Mouse (Mus musculus) lung, embryonic 16.5 days (tissue): ENCODE measurements around the gene Krt39. TPM values are rescaled to one million over a fixed set of nuclear protein-coding genes. Genes with fewer than 3 reads are reported as not detected.
A peak's percentile ranks its signal among the peaks of the same experiment; 100 is the strongest.

Experiments used
- ATAC-seq: fragments of 200-750 bp; cut with Nextera tagmentation; 2 replicates; pipeline ENCODE4 v1.8.0; 2017; ENCODE audit warnings: low read depth, mild to moderate bottlenecking, moderate library complexity
- H3K27ac ChIP-seq: fragments of 300-500 bp; sonication (generic); 2 replicates; pipeline ENCODE4 v1.5.1; 2014; ENCODE audit warnings: mild to moderate bottlenecking, control low read depth, low read length
- H3K27me3 ChIP-seq: fragments of 300-500 bp; sonication (generic); 2 replicates; pipeline ENCODE4 v1.6.1; 2014; ENCODE audit warnings: low read depth, low read length, mixed read lengths; ENCODE audit not compliant: control insufficient read depth, insufficient read depth
- H3K36me3 ChIP-seq: fragments of 300-500 bp; sonication (generic); 2 replicates; pipeline ENCODE4 v1.6.1; 2014; ENCODE audit warnings: low read length; ENCODE audit not compliant: control insufficient read depth, insufficient read depth
- H3K4me1 ChIP-seq: fragments of 300-500 bp; sonication (generic); replicated peaks from 2 replicates; pipeline ENCODE4 v1.6.1; 2014; ENCODE audit warnings: low read length, mixed read lengths; ENCODE audit not compliant: control insufficient read depth, insufficient read depth
- H3K4me2 ChIP-seq: fragments of 300-500 bp; sonication (generic); 2 replicates; pipeline ENCODE4 v1.6.1; 2014; ENCODE audit warnings: low read depth, low read length, control low read depth
- H3K4me3 ChIP-seq: fragments of 300-500 bp; sonication (generic); 2 replicates; pipeline ENCODE4 v1.5.1; 2014; ENCODE audit warnings: mild to moderate bottlenecking, low read length, control low read depth
- H3K9ac ChIP-seq: fragments of 300-500 bp; sonication (generic); 2 replicates; pipeline ENCODE4 v1.6.1; 2014; ENCODE audit warnings: low read length, control low read depth
- H3K9me3 ChIP-seq: fragments of 300-500 bp; sonication (generic); 2 replicates; pipeline ENCODE4 v1.6.1; 2016; ENCODE audit warnings: low read length; ENCODE audit not compliant: control insufficient read depth
- WGBS: fragments of 180-500 bp; shearing (Covaris S2); extraction: QIAGEN DNeasy Blood & Tissue Kit; methylation state at CpG from one replicate; pipeline ENCODE4 v1.1.7; 2014; 5-methylcytosine and 5-hydroxymethylcytosine counted together
- polyA plus RNA-seq: library from polyadenylated mRNA; unstranded; fragments of >200 nt; fragmentation: Nextera tagmentation; extraction: Ambion mirVana; gene quantifications from 2 replicates; pipeline ENCODE4 v1.2.1, GENCODE M21; 2015

Krt39 gene
- polyA plus RNA-seq, 1 experiment from 2014 or later: not detected

DNA sequence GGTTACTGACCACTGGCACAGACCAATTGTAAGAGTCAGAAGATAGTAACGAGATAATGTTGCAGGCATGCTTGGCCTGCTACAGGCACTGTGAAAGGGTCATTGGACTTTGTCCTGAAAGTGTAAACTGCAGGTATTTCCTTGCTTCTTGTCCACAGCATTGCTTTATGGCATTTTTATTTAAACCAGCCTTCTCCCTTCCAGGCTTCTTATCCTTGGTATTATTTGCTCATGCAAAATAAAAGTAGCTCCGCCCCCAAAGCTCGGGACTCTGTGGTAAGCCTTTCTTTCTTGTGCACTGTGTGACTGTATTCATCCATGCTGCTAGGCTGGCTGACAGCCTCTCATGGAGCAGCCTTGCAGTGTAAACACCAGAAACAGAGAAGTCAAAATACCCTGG, 31.9 kb downstream of the Krt39 start:
- ATAC-seq: peak; percentile 77; the same call in 1 of the 2 replicates
- Histone ChIP-seq H3K4me2 (no peak overlapping the region), H3K4me3 (no peak overlapping the region), H3K36me3 (no peaks in the 10 kb centered on the region), H3K9ac (no peak overlapping the region), H3K27ac (peak overlapping the region; percentile 90), H3K27me3 (no peaks in the 10 kb centered on the region), H3K9me3 (no peaks in the 10 kb centered on the region), H3K4me1 (peaks cover 24% of the 10 kb centered on the region)
- 46% methylated on average over 3 of the region's 3 CpGs for WGBS

DNA sequence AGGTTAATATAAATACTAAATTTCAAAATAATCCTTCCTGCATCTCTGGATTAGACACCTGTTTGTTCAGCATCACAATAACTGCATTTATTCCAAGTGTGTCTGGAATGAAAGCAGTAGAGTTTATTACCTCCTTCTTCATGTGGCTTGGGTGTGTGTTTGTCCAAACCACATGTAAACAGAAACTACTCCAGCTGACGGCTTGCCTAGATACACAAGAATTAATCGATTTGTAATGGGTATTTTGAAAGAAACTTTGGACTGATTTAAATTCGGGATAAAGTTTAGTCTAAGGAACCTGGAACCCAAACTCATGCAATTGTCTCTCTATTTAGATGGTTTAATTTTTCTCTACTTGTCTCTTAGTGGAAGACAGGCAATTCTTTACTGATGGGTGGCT, 46.2 kb downstream of the Krt39 start:
- ATAC-seq: no peak
- no peaks in the 10 kb centered on the region for H3K27me3 ChIP-seq
- WGBS: 65% methylated on average over 3 of the region's 3 CpGs
- H3K36me3 ChIP-seq: no peaks in the 10 kb centered on the region
- H3K4me2 ChIP-seq: no peak overlapping the region
- no peaks in the 10 kb centered on the region for H3K4me1 ChIP-seq
- H3K9me3 ChIP-seq: no peaks in the 10 kb centered on the region
- H3K4me3 ChIP-seq: no peak overlapping the region
- H3K27ac ChIP-seq: no peak overlapping the region
- no peak overlapping the region for H3K9ac ChIP-seq

DNA sequence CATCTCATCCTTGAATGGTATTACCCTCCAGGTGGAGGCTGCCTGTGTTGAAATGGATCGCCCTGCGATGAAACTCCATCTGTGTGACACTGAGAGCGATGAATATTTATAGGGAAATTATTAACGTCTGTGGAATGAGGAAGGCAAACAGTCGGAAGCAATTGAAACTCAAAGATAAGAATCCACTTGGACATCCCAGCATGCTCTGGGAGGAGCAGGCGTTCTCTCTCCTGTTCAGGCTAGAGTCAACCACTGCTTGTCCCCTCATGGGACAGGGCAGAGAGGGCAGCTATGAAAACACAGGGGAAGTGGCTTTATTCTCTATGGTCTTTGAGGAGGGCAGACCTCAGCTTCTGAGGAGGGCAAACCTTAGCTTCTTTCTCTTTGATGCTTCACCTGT, 47.7 kb downstream of the Krt39 start:
- Histone ChIP-seq H3K9me3 (no peaks in the 10 kb centered on the region), H3K27me3 (no peaks in the 10 kb centered on the region), H3K4me2 (no peak overlapping the region), H3K4me1 (no peaks in the 10 kb centered on the region), H3K4me3 (no peak overlapping the region), H3K9ac (no peak overlapping the region), H3K27ac (peak overlapping the region; percentile 84), H3K36me3 (no peaks in the 10 kb centered on the region)
- WGBS: 42% methylated on average over 6 of the region's 6 CpGs
- ATAC-seq: peak; percentile 84

DNA sequence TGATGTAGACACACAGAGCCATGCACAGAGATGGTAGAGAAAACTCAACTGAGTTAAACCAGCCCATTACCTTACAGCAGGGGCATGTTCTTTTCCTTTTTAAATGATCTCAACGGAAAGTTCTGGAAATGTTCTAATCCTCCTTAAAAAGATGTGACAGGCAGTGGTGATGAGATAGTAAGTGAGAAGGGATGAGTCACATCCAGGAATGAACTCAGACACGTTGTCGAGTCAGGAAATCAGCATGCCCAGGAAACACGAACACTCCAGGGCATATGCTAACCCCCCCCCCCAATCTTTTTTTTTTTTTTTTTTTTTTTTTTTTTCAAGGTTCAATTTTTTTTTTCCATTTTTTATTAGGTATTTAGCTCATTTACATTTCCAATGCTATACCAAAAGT, 48.7 kb downstream of the Krt39 start:
- Histone ChIP-seq H3K4me1 (no peaks in the 10 kb centered on the region), H3K4me3 (no peak overlapping the region), H3K9me3 (no peaks in the 10 kb centered on the region), H3K9ac (no peak overlapping the region), H3K27me3 (no peaks in the 10 kb centered on the region), H3K36me3 (no peaks in the 10 kb centered on the region), H3K4me2 (no peak overlapping the region), H3K27ac (peak overlapping the region; percentile 83)
- WGBS: 33% methylated on average over 4 of the region's 4 CpGs
- no peak for ATAC-seq

DNA sequence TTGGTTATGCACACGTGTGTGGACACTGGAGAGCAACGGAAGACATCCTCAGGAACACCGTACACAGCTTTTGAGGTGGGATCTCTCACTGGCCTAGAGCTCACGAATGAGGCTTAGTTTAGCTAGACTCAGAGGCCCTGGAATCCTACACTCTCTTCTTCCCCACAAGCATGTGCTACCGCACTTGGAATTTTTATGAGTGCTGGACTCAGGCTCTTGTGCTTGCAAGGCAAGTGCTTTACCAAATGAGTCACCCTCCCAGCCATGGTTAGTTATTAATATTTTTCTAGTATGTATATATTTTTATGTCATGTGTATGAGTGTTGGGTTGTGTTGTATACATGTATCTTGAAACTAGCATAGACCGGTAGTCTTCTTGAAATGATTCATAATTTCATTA, 49.2 kb downstream of the Krt39 start:
- 71% methylated on average over 6 of the region's 6 CpGs for WGBS
- peak; percentile 56; the same call in 1 of the 2 replicates for ATAC-seq
- no peaks in the 10 kb centered on the region for H3K27me3 ChIP-seq
- peak overlapping the region; percentile 78 for H3K27ac ChIP-seq
- H3K4me1 ChIP-seq: peaks cover under 1% of the 10 kb centered on the region; the same call in 1 of the 2 replicates
- H3K36me3 ChIP-seq: no peaks in the 10 kb centered on the region
- H3K4me2 ChIP-seq: no peak overlapping the region
- H3K4me3 ChIP-seq: no peak overlapping the region
- no peaks in the 10 kb centered on the region for H3K9me3 ChIP-seq
- H3K9ac ChIP-seq: no peak overlapping the region

DNA sequence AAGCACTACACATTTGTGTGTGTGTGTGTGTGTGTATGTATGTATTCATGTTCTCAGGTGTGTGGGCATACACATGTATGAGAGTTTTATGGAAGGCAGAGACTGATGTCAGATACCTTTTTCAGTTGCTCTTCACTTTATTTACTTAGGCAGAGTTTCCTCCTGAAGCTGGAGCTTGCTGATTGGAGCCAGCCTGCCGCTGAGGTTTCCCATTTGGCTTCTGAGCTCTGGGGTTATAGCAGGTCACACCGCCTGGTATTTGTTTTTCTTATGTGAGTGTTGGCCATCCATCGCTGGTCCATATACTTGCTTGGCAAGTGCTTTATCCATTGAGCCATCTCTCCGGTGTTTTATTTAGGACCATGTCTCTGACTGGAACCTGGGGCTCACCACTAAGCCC, 51.9 kb downstream of the Krt39 start:
- H3K9me3 ChIP-seq: no peaks in the 10 kb centered on the region
- no peak overlapping the region for H3K9ac ChIP-seq
- no peak overlapping the region for H3K4me3 ChIP-seq
- 18% methylated on average over 4 of the region's 4 CpGs for WGBS
- H3K36me3 ChIP-seq: no peaks in the 10 kb centered on the region
- no peak overlapping the region for H3K4me2 ChIP-seq
- no peaks in the 10 kb centered on the region for H3K27me3 ChIP-seq
- no peak for ATAC-seq
- H3K27ac ChIP-seq: peak overlapping the region; percentile 56
- H3K4me1 ChIP-seq: peaks cover 10% of the 10 kb centered on the region

DNA sequence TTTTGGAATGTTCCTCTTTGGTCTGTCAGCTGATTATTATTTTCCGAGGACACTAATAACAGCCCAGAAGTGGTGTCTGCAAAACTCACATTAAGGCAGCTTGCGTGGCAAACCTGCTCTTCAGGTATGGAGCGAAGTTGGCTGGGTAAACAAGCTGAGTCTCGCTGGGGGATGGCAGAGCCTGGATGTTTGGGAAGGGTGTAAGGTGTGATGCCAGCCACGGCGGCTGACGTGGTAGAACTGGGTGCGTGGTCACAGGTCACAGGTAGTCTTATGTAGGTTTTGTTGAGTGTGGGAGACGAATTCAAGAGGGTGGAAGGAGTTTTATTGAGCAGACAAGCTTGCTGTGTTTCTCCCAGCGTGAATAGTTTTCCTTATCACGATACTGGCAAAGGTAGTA, 52.6 kb downstream of the Krt39 start:
- H3K4me1 ChIP-seq: peaks cover 10% of the 10 kb centered on the region
- H3K9me3 ChIP-seq: no peaks in the 10 kb centered on the region
- H3K9ac ChIP-seq: no peak overlapping the region
- H3K36me3 ChIP-seq: no peaks in the 10 kb centered on the region
- H3K27me3 ChIP-seq: no peaks in the 10 kb centered on the region
- no peak overlapping the region for H3K4me3 ChIP-seq
- no peak for ATAC-seq
- 53% methylated on average over 11 of the region's 11 CpGs for WGBS
- H3K4me2 ChIP-seq: no peak overlapping the region
- H3K27ac ChIP-seq: peak overlapping the region; percentile 56

DNA sequence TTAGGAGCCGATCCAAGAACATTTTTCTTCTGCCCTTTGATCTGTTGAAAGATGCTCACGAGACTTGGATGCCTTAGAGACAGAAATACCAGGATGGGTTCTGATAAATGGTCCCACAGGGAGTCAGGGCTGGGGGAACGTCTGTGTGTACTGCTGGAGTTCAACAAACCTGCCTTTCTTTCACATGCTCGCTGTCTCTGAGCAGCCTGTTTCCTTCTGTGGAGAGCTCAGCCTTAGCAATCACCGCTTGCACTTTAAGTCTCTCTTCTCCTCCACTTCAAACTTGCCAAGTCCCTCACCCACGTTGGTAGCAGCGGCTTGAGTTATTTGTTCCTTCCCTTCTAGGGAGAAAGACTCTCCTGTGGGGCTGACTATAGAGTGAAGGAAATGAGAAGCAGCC, 54.8 kb downstream of the Krt39 start:
- Histone ChIP-seq H3K27me3 (no peaks in the 10 kb centered on the region), H3K27ac (peak overlapping the region; percentile 80), H3K4me2 (no peak overlapping the region; the same call in 1 of the 2 replicates), H3K4me1 (peaks cover 10% of the 10 kb centered on the region), H3K36me3 (no peaks in the 10 kb centered on the region), H3K9me3 (no peaks in the 10 kb centered on the region), H3K4me3 (no peak overlapping the region), H3K9ac (peak overlapping the region; percentile 37; the same call in 1 of the 2 replicates)
- 5% methylated on average over 7 of the region's 7 CpGs for WGBS
- ATAC-seq: peak; percentile 73

DNA sequence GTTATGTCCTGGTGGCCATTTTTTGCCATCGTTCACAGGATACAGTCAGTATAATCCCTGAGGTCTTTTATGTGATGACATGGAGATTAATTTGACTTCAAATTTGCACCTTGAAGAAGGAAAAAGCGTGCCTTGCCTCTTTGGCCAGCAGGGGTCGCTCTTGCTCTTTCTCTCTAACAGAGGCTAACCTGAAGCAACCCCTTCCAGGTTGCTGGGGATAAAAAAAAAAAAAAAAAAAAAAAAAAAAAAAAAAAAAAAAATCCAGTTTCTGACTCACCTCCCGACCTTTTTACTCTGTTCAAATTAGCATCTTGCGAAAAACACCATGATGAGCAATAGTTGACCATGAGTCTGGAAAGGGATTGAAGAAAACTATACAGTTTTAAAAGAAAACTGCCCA, 56.3 kb downstream of the Krt39 start:
- WGBS: 2% methylated on average over 5 of the region's 5 CpGs
- Histone ChIP-seq H3K9ac (no peak overlapping the region), H3K4me1 (peaks cover 10% of the 10 kb centered on the region), H3K4me2 (no peak overlapping the region), H3K4me3 (no peak overlapping the region), H3K27ac (no peak overlapping the region), H3K9me3 (no peaks in the 10 kb centered on the region), H3K27me3 (no peaks in the 10 kb centered on the region), H3K36me3 (no peaks in the 10 kb centered on the region)
- ATAC-seq: no peak
